Mouse (Mus musculus) common myeloid progenitor, adult 5-6 weeks (primary cell): Measurements from ENCODE around the gene Sult2a3. TPM values are rescaled to one million over a fixed set of nuclear protein-coding genes. Genes with fewer than 3 reads are reported as not detected.
"Not testable (repeated sequence)": the region's sequence is repeated elsewhere in the genome, so short reads cannot be mapped to it uniquely, and the experiment has no call there.

Experiments
- ATAC-seq: replicated peaks from 2 replicates; pipeline ENCODE4 v1.8.0; 2016; ENCODE audit warnings: low read depth, mild to moderate bottlenecking, moderate TSS enrichment, inconsistent platforms; ENCODE audit not compliant: poor library complexity, severe bottlenecking
- total RNA-seq: library from RNA; stranded (forward); fragments of 200-1000, 187-1606 nt; gene quantifications from 2 replicates; pipeline ENCODE4 v1.2.3, GENCODE M21; 2017

The Sult2a3 gene
- total RNA-seq: not detected in 2 replicates

DNA sequence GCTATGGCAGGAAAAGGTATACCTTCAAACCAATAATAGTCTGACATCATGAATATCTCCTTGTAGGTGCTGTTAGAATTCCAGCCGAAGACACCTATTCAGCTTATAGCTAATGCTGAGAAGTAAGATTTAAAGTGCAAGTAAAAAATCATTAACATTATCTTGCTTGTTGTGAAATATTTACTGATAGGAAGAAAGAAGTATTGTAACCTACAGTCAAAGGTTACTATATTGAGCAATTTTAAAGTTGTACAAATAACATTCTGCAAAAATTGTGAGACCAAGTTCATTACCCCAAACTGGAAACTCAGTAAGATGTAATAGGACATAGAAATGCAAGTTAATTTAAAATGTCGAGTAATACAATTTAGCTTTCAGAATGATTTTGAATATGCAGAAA lies at the start of gene Sult2a3:
Gene Sult2a3, minus strand, starts transcription at position 101 of the 400 bp plus-strand sequence.
- ATAC-seq: no peak

DNA sequence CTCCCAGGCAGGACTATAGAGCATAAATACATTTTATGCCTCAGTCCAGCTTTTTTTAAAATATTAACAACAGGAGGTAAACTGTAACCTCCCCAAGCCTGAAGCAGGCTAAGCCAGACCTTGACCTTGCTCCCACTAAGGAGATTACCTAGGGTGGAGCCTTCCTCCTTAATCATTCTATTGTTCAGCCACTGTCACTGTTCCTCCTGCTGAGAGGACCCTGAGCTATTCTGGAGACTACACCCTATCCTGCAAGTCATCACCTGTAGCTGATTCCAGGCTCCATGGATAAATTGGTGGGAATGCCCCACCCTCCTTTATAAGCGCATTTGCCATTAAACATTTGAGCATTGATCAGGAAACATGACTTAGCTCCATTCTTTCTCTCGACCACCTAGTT lies 2.4 kb downstream of the Sult2a3 start:
- no peak for ATAC-seq

DNA sequence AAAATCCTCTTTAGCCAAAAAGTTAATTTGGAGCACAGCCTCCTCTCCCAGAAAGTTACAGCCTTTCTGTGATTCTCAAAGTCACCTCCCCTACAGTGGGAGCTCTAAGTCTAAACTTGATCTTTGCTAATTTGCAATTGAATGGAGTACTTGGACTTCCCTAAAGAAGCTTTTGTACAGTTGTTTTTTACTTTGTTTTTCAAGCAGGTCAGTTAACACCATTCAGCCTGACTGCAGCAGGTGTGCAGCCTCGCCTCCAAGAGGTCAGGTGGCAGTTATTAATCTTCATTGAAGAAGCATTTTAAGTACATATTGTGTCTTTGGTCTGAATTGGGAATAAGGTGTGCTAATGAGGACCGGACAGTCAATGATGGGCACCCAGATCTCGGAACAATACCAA lies 3.0 kb downstream of the Sult2a3 start:
- not testable (repeated sequence) for ATAC-seq

DNA sequence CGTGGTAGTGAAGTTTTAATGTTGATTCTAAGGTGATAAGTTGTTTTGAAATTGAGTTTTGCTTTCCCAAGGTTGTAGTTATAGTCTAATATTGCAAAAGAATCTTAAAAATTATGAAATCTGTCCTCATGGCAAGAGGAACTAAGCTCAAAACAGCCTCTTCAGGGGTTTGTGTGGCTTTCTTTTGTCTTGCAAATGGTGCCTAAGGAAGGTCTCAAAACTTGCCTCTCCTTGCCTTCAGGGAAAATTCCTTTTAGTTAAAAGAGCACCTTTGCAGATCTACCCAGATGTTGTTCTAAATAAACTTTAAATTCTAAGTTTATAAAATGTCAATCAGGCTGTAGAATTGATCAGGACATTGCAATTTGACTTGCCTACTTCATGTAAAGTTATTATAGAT lies 6.1 kb downstream of the Sult2a3 start:
- no peak for ATAC-seq

DNA sequence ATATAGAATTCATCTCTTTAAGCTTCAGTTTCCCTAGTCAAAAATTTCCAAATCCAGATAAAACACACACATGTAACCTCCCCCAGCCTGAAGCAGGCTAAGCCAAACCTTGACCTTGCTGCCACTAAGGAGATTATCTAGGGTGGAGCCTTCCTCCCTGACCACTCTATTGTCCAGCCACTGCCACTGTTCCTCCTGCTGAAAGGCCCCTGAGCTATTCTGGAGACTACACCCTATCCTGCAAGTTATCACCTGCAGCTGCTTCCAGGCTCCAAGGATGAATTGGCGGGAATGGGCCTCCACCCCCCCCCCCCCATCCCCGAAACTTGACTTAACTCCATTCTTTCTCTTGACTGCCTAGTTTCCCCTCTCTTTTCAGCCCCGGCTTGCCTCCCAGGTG lies 8.4 kb downstream of the Sult2a3 start:
- not testable (repeated sequence) for ATAC-seq

DNA sequence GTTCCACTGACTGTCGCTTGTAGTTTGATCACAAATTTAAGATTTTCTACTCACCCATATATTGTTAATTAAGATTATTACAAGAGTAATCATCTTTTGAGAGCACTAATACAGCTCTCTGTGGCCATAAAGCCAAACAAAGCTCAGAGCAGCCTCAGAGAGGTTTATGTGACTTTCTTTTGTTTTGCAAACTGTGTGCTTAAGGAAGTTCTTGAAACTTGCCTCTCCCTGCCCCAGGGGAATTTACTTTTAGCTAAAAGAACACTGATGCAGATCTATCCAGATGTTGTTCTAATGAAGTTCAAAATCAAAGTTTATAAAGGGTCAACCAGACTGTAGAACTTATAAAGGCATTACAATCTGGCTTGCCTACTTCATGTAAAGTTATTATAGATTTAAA lies 75.0 kb downstream of the Sult2a3 start:
- ATAC-seq: not testable (repeated sequence)

DNA sequence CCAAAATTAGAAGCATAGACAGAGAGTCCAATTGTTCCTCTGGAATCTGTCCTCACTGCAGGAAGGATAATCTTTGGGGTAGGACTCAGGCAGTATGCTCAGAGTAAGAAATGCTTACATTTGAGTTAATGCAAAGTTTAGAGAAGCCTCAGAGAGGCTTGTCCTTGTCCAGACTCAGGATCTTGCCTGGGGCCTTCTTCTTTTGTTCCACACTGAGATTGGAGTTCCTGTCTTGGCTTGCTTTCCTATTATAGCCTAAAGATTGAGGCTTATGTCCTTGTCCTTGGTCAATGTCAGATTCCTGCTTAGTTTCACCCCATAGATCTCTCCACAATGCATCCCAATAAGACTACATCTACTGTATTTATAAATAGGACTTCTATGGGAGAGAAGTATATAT lies 92.0 kb downstream of the Sult2a3 start:
- ATAC-seq: not testable (repeated sequence)

Other genes starting within 250 kb of the Sult2a3 start
- gene Sult2a4, start 133.4 kb downstream of the Sult2a3 start, total RNA-seq: not detected in 2 replicates
- gene Sult2a6, start 131.8 kb upstream of the Sult2a3 start, total RNA-seq: not detected in 2 replicates
- not detected in 2 replicates for gene Obox8, start 210.5 kb upstream of the Sult2a3 start, total RNA-seq